10 mouse cellular contexts compared by ENCODE assay signal in genomic region chr15:27326549-27326876, GRCm38 (mm10).
DNase-seq lines count a peak whose midpoint lies in the region; ATAC-seq and TF ChIP-seq lines count a peak whose summit lies in the region.
"Had no signal": no experiment of that assay in that cellular context is flagged by ENCODE, and none has a peak within 500 bp of the region (broad histone marks: within the 10 kb centered on the region; RNA-seq: fewer than 3 reads in every experiment).

No protein-coding gene starts in this region.

- H3K4me1 ChIP-seq in forebrain, postnatal 0 days (ENCODE audit: insufficient read depth): 0 out of 2 replicates have a peak, but pooled peaks cover 7% of the 10 kb centered on the region
- no peaks in the 10 kb centered on the region for H3K4me1 ChIP-seq in forebrain, embryonic 11.5 days (replicated peaks; ENCODE audit: control insufficient read depth, insufficient read depth, low read length)
- H3K4me1 ChIP-seq in hindbrain, postnatal 0 days (ENCODE audit: insufficient read depth, low read length): peaks cover 6% of the 10 kb centered on the region; the same call in 1 of the 2 replicates
- H3K4me1 ChIP-seq in hindbrain, embryonic 12.5 days: 0 out of 2 replicates have a peak, but pooled peaks cover 5% of the 10 kb centered on the region
- H3K4me1 ChIP-seq: heart, embryonic 15.5 days had no signal

- peak; percentile 37 for ATAC-seq in forebrain, postnatal 0 days
- ATAC-seq in forebrain, embryonic 11.5 days (replicated peaks; ENCODE audit: low FRiP score): no peak
- ATAC-seq in hindbrain, postnatal 0 days: no peak
- no peak for ATAC-seq in hindbrain, embryonic 12.5 days (ENCODE audit: low FRiP score)
- no peak for ATAC-seq in megakaryocyte-erythroid progenitor cell, adult 5-6 weeks (replicated peaks; ENCODE audit: low FRiP score, low TSS enrichment, poor library complexity, severe bottlenecking)

- H3K4me2 ChIP-seq in forebrain, postnatal 0 days (ENCODE audit: low read depth): no peak overlapping the region
- no peak overlapping the region for H3K4me2 ChIP-seq in forebrain, embryonic 11.5 days (ENCODE audit: low read depth, low read length, severe bottlenecking)
- no peak overlapping the region for H3K4me2 ChIP-seq in hindbrain, postnatal 0 days (ENCODE audit: low read depth, low read length)
- H3K4me2 ChIP-seq in hindbrain, embryonic 12.5 days (replicated peaks): no peak overlapping the region
- H3K4me2 ChIP-seq: heart, embryonic 15.5 days had no signal

- H3K9me3 ChIP-seq in forebrain, postnatal 0 days (ENCODE audit: low read length): no peaks in the 10 kb centered on the region
- no peaks in the 10 kb centered on the region for H3K9me3 ChIP-seq in forebrain, embryonic 11.5 days (ENCODE audit: control insufficient read depth, low read length)
- no peaks in the 10 kb centered on the region for H3K9me3 ChIP-seq in hindbrain, postnatal 0 days (ENCODE audit: low read length)
- no peaks in the 10 kb centered on the region for H3K9me3 ChIP-seq in hindbrain, embryonic 12.5 days (replicated peaks)
- H3K9me3 ChIP-seq: heart, embryonic 15.5 days had no signal

- H3K36me3 ChIP-seq in forebrain, postnatal 0 days (ENCODE audit: insufficient read depth): no peaks in the 10 kb centered on the region
- H3K36me3 ChIP-seq in forebrain, embryonic 11.5 days (ENCODE audit: control insufficient read depth, insufficient read depth, low read length): no peaks in the 10 kb centered on the region
- H3K36me3 ChIP-seq in hindbrain, postnatal 0 days (ENCODE audit: insufficient read depth, low read length): no peaks in the 10 kb centered on the region
- no peaks in the 10 kb centered on the region for H3K36me3 ChIP-seq in hindbrain, embryonic 12.5 days
- H3K36me3 ChIP-seq: heart, embryonic 15.5 days had no signal

- no peak for TF ChIP-seq CTCF in forebrain, postnatal 0 days (IDR thresholded peaks at IDR 0.05; ENCODE audit: low read depth)
- TF ChIP-seq CTCF in hindbrain, postnatal 0 days (IDR thresholded peaks at IDR 0.05; ENCODE audit: low read depth): no peak

- 44% methylated on average over 5 of the region's 5 CpGs for WGBS in forebrain, postnatal 0 days
- 79% methylated on average over 5 of the region's 5 CpGs for WGBS in forebrain, embryonic 11.5 days
- 41% methylated on average over 5 of the region's 5 CpGs for WGBS in hindbrain, postnatal 0 days
- WGBS in hindbrain, embryonic 12.5 days: 69% methylated on average over 5 of the region's 5 CpGs

- H3K27me3 ChIP-seq in forebrain, postnatal 0 days (ENCODE audit: insufficient read depth, low read length): no peaks in the 10 kb centered on the region
- H3K27me3 ChIP-seq in forebrain, embryonic 11.5 days (ENCODE audit: control insufficient read depth, insufficient read depth, low read length): no peaks in the 10 kb centered on the region
- no peaks in the 10 kb centered on the region for H3K27me3 ChIP-seq in hindbrain, postnatal 0 days (ENCODE audit: insufficient read depth, low read length)
- no peaks in the 10 kb centered on the region for H3K27me3 ChIP-seq in hindbrain, embryonic 12.5 days
- H3K27me3 ChIP-seq: heart, embryonic 15.5 days had no signal

- H3K9ac ChIP-seq in forebrain, postnatal 0 days: no peak overlapping the region
- no peak overlapping the region for H3K9ac ChIP-seq in forebrain, embryonic 11.5 days (ENCODE audit: low read length)
- H3K9ac ChIP-seq in hindbrain, postnatal 0 days (replicated peaks; ENCODE audit: low read length): no peak overlapping the region
- H3K9ac ChIP-seq in hindbrain, embryonic 12.5 days: no peak overlapping the region
- H3K9ac ChIP-seq: heart, embryonic 15.5 days; liver, postnatal 0 days had no signal

- H3K4me3 ChIP-seq in forebrain, postnatal 0 days (ENCODE audit: low read depth, low read length): no peak overlapping the region
- no peak overlapping the region for H3K4me3 ChIP-seq in forebrain, embryonic 11.5 days (ENCODE audit: low read depth, low read length)
- H3K4me3 ChIP-seq in hindbrain, postnatal 0 days (ENCODE audit: low read length): no peak overlapping the region
- H3K4me3 ChIP-seq in hindbrain, embryonic 12.5 days: no peak overlapping the region
- H3K4me3 ChIP-seq: heart, embryonic 15.5 days had no signal

- no peak for DNase-seq in forebrain, postnatal 0 days
- DNase-seq in forebrain, embryonic 11.5 days (ENCODE audit: low spot score): no peak
- DNase-seq in hindbrain, postnatal 0 days (ENCODE audit: low spot score): peak; percentile 7
- peak; percentile 12 for DNase-seq in R1 (ENCODE audit: low read depth, low spot score)
- peak; percentile 41 for DNase-seq in cerebellum, adult 8-10 months
- no peak for DNase-seq in adrenal gland, postnatal 14 days

- H3K27ac ChIP-seq in forebrain, postnatal 0 days (ENCODE audit: low read depth, low read length): no peak overlapping the region
- H3K27ac ChIP-seq in forebrain, embryonic 11.5 days (ENCODE audit: low read depth, low read length): no peak overlapping the region
- no peak overlapping the region for H3K27ac ChIP-seq in hindbrain, postnatal 0 days
- H3K27ac ChIP-seq in hindbrain, embryonic 12.5 days: no peak overlapping the region
- H3K27ac ChIP-seq: heart, embryonic 15.5 days had no signal

Comparison
In these comparisons a context has a peak if more than half of its experiments do, and no peak if none do; other contexts are left out.
1. DNase-seq: peak in hindbrain, postnatal 0 days (single experiment), R1 (single experiment) and cerebellum, adult 8-10 months (single experiment); none in forebrain, postnatal 0 days (single experiment), forebrain, embryonic 11.5 days (single experiment) and adrenal gland, postnatal 14 days (single experiment).